Comparison of ENCODE assay signal across 10 mouse cellular contexts in the genomic region with DNA sequence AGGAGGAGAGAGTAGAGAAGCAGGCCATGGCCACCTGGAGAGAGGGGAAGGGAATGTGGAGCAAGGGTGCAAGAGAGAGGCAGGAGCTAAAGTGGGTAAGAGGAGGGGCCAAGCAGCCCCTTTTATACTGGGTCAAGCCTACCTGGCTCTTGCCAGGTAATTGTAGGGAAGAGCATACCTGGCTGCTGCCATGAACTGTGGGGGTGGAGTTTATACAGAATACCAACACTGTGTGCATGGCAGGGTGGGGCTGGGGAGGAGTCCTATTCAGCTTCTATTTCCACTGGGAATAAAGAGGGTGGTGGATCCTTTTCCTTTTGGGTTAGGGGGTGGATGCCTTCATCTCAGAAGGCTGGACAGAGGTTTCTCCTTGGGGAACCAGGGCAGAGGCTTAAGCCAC. TPM values are rescaled to one million over a fixed set of nuclear protein-coding genes. Genes with fewer than 3 reads are reported as not detected.
DNase-seq lines count a peak whose midpoint lies in the region; ATAC-seq lines count a peak whose summit lies in the region.
"Had no signal": no experiment of that assay in that cellular context is flagged by ENCODE, and none has a peak within 500 bp of the region (broad histone marks: within the 10 kb centered on the region; RNA-seq: fewer than 3 reads in every experiment).

No protein-coding gene starts in this region.

- no peak overlapping the region for H3K9ac ChIP-seq in lung, embryonic 16.5 days (ENCODE audit: low read length)
- no peak overlapping the region for H3K9ac ChIP-seq in limb, embryonic 15.5 days
- no peak overlapping the region for H3K9ac ChIP-seq in stomach, embryonic 15.5 days

- H3K9me3 ChIP-seq in lung, embryonic 16.5 days (ENCODE audit: control insufficient read depth, low read length) = no peaks in the 10 kb centered on the region
- no peaks in the 10 kb centered on the region for H3K9me3 ChIP-seq in limb, embryonic 15.5 days
- no peaks in the 10 kb centered on the region for H3K9me3 ChIP-seq in stomach, embryonic 15.5 days

- no peaks in the 10 kb centered on the region for H3K36me3 ChIP-seq in lung, embryonic 16.5 days (ENCODE audit: control insufficient read depth, insufficient read depth, low read length)
- H3K36me3 ChIP-seq in limb, embryonic 15.5 days = no peaks in the 10 kb centered on the region
- H3K36me3 ChIP-seq in stomach, embryonic 15.5 days = no peaks in the 10 kb centered on the region

- peak overlapping the region; percentile 93 for H3K27ac ChIP-seq in lung, embryonic 16.5 days (ENCODE audit: low read length)
- peak overlapping the region; percentile 89 for H3K27ac ChIP-seq in limb, embryonic 15.5 days
- peak overlapping the region; percentile 91 for H3K27ac ChIP-seq in stomach, embryonic 15.5 days

- H3K4me1 ChIP-seq in lung, embryonic 16.5 days (replicated peaks; ENCODE audit: control insufficient read depth, insufficient read depth, low read length) = peaks cover 38% of the 10 kb centered on the region
- peaks cover 49% of the 10 kb centered on the region for H3K4me1 ChIP-seq in limb, embryonic 15.5 days
- peaks cover 41% of the 10 kb centered on the region for H3K4me1 ChIP-seq in stomach, embryonic 15.5 days

- no peaks in the 10 kb centered on the region for H3K27me3 ChIP-seq in lung, embryonic 16.5 days (ENCODE audit: control insufficient read depth, insufficient read depth, low read depth, low read length)
- no peaks in the 10 kb centered on the region for H3K27me3 ChIP-seq in limb, embryonic 15.5 days
- H3K27me3 ChIP-seq in stomach, embryonic 15.5 days (replicated peaks) = no peaks in the 10 kb centered on the region

- ATAC-seq in lung, embryonic 16.5 days (ENCODE audit: low read depth) = peak; percentile 65
- no peak for ATAC-seq in limb, embryonic 15.5 days (ENCODE audit: insufficient number of reproducible peaks, low FRiP score, low TSS enrichment, low read depth)
- ATAC-seq in stomach, embryonic 15.5 days (ENCODE audit: insufficient read depth, low FRiP score, low read depth) = peak; percentile 28; the same call in 1 of the 2 replicates

- peak overlapping the region; percentile 52 for H3K4me2 ChIP-seq in lung, embryonic 16.5 days (ENCODE audit: low read depth, low read length)
- H3K4me2 ChIP-seq in limb, embryonic 15.5 days = no peak overlapping the region
- H3K4me2 ChIP-seq in stomach, embryonic 15.5 days = peak overlapping the region; percentile 55; the same call in 1 of the 2 replicates

- H3K4me3 ChIP-seq in lung, embryonic 16.5 days (ENCODE audit: low read length) = no peak overlapping the region
- no peak overlapping the region for H3K4me3 ChIP-seq in limb, embryonic 15.5 days
- H3K4me3 ChIP-seq in stomach, embryonic 15.5 days (replicated peaks) = no peak overlapping the region

- DNase-seq in cerebellum, adult 9-11 months = peak; percentile 38
- no peak for DNase-seq in cerebellum, postnatal 10 days
- no peak for DNase-seq in lung, postnatal 10 days
- no peak for DNase-seq in gastrocnemius, adult 8-10 months (ENCODE audit: low spot score in 2 of 2)
- DNase-seq in right cerebral cortex, postnatal 14 days = no peak
- DNase-seq: heart, postnatal 36 days had no signal

RNA-seq across cellular contexts. Expression of a gene that starts 41.1 kb away (rescaled TPM):
- polyA plus RNA-seq in lung, embryonic 16.5 days (2015; fragmentation: Nextera tagmentation; extraction: Ambion mirVana) = 6.3 and 7.2 TPM in 2 replicates
- polyA plus RNA-seq in limb, embryonic 15.5 days (2015; fragmentation: Nextera tagmentation; extraction: Ambion mirVana) = 9.7 and 9.8 TPM in 2 replicates
- 9.0 and 9.2 TPM in 2 replicates for polyA plus RNA-seq in stomach, embryonic 15.5 days (2015; fragmentation: Nextera tagmentation; extraction: Ambion mirVana)
- under 1 TPM in 2 of 4 experiments, not detected in 2; 0.34 to 0.39 TPM for total RNA-seq in gastrocnemius, adult 8-10 months (2022)
- total RNA-seq: common myeloid progenitor, adult 5-6 weeks had no signal
